Mouse (Mus musculus) midbrain, embryonic 10.5 days (tissue): ENCODE measurements around the gene Fam104a. TPM values are rescaled to one million over a fixed set of nuclear protein-coding genes. Genes with fewer than 3 reads are reported as not detected.

Source experiments
- DNase-seq: peaks from one replicate; pipeline ENCODE4 v3.0.0-alpha.2; 2017; ENCODE audit warnings: low spot score
- H3K27ac ChIP-seq: fragments of 300-500 bp; sonication (generic); replicated peaks from 2 replicates; pipeline ENCODE4 v1.5.1; 2016; ENCODE audit warnings: mild to moderate bottlenecking
- H3K27me3 ChIP-seq: fragments of 300-500 bp; sonication (generic); 2 replicates; pipeline ENCODE4 v1.6.1; 2016; ENCODE audit warnings: low read depth, mild to moderate bottlenecking; ENCODE audit not compliant: poor library complexity, severe bottlenecking
- H3K36me3 ChIP-seq: fragments of 300-500 bp; sonication (generic); 2 replicates; pipeline ENCODE4 v1.6.1; 2016; ENCODE audit warnings: mild to moderate bottlenecking, moderate library complexity
- H3K4me1 ChIP-seq: fragments of 300-500 bp; sonication (generic); 2 replicates; pipeline ENCODE4 v1.6.1; 2016
- H3K4me3 ChIP-seq: fragments of 300-500 bp; sonication (generic); 2 replicates; pipeline ENCODE4 v1.5.1; 2016; ENCODE audit warnings: mild to moderate bottlenecking, moderate library complexity
- H3K9me3 ChIP-seq: fragments of 300-500 bp; sonication (generic); replicated peaks from 2 replicates; pipeline ENCODE4 v1.6.1; 2016; ENCODE audit warnings: mild to moderate bottlenecking
- WGBS: fragments of 180-500 bp; shearing (Covaris S2); methylation state at CpG from one replicate; pipeline ENCODE4 v1.1.7; 2016; 5-methylcytosine and 5-hydroxymethylcytosine counted together
- polyA plus RNA-seq: library from polyadenylated mRNA; unstranded; fragments of >200 nt; fragmentation: Nextera tagmentation; extraction: Ambion mirVana; gene quantifications from 2 replicates; pipeline ENCODE4 v1.2.1, GENCODE M21; 2016

The Fam104a gene
- polyA plus RNA-seq, 1 experiment from 2014 or later = 60.9 TPM

DNA sequence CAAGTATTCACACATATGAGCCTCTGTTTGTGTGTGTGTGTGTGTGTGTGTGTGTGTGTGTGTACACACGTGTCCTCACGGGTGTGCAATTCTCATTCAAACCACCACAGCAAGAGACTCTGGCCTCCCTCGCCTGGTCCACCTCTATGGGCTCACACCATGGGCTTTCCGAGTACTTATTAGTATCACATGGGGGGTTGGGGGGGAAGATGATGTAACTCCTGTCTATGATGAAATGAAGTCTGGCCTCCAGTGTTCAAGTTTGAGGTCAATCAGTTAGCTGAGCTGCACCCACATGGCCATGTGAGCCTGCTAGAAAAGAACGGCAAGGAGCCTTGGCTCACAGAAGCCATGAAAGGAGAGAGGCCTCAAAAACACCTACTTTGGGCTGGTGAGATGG is 50.6 kb downstream of the Fam104a start:
- Histone ChIP-seq H3K4me3 (no peak overlapping the region), H3K27me3 (no peaks in the 10 kb centered on the region; the same call in 1 of the 2 replicates), H3K36me3 (no peaks in the 10 kb centered on the region), H3K27ac (no peak overlapping the region), H3K4me1 (no peaks in the 10 kb centered on the region), H3K9me3 (peaks cover 6% of the 10 kb centered on the region; the same call in 1 of the 2 replicates)
- DNase-seq = no peak
- 89% methylated on average over 5 of the region's 5 CpGs for WGBS

DNA sequence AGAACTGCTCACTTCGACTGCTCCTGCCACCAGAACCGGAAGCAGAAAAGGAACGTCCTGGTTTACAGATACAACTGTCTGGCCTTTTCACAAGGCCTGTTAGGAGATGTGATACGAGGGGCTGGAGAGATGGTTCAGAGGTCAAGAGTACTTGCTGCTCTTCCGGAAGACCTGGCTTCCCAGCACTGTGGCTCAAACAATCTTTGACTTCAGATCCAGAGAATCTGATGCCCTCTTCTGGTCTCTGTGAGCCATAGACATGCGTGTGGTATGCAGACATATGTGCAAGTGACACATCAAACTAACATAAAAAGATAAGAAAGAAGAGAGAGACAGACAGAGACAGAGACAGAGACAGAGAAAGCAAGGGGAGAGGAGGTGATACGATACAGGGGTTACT is 51.7 kb downstream of the Fam104a start:
- H3K27ac ChIP-seq = no peak overlapping the region
- no peaks in the 10 kb centered on the region for H3K9me3 ChIP-seq
- DNase-seq = no peak
- no peak overlapping the region for H3K4me3 ChIP-seq
- WGBS = 86% methylated on average over 7 of the region's 7 CpGs
- no peaks in the 10 kb centered on the region for H3K36me3 ChIP-seq
- H3K4me1 ChIP-seq = no peaks in the 10 kb centered on the region
- H3K27me3 ChIP-seq = no peaks in the 10 kb centered on the region; the same call in 1 of the 2 replicates

DNA sequence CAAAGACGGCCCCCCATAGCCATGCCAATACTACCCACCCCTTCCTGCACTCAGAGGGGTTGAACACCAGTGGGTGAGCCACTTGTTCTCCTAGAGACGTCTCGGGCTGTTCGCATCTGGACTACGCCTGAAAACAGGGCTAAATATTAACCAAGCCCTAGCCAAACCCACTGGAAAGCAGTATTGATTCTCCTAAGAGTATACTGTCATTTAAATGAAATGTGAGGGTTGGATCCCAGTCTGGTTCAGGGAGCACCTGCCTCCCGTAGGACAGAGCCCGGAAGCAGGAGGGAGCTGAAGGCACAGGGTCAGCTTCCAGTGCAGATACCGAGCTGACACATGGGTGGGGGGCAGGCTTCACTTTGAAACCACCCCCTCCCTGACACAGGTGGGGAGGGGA is 52.1 kb downstream of the Fam104a start:
- DNase-seq = no peak
- WGBS = 82% methylated on average over 8 of the region's 8 CpGs
- no peaks in the 10 kb centered on the region; the same call in 1 of the 2 replicates for H3K27me3 ChIP-seq
- H3K4me3 ChIP-seq = no peak overlapping the region
- H3K36me3 ChIP-seq = no peaks in the 10 kb centered on the region
- no peaks in the 10 kb centered on the region for H3K9me3 ChIP-seq
- no peak overlapping the region for H3K27ac ChIP-seq
- no peaks in the 10 kb centered on the region for H3K4me1 ChIP-seq

DNA sequence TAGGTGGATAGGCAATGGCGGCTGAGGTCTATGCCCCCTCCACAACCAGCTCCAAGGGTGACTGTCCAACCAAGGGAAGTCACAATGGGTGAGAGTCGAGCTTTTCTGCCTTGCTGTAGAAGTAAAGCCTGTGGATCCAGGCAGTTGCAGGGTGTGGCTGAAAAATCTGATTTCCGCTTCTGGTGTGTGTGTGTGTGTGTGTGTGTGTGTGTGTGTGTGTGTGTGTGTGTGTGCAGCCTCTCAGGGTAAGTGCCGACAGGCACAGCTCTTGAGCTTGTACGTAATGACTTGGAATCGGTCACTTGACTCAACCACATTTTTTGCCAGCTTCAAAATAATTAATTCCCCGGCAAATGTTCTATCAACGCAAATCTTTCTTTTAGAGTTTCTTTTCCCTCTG is 52.7 kb downstream of the Fam104a start:
- 85% methylated on average over 8 of the region's 8 CpGs for WGBS
- Histone ChIP-seq H3K36me3 (no peaks in the 10 kb centered on the region), H3K4me3 (no peak overlapping the region), H3K9me3 (no peaks in the 10 kb centered on the region), H3K27ac (no peak overlapping the region), H3K27me3 (no peaks in the 10 kb centered on the region; the same call in 1 of the 2 replicates), H3K4me1 (no peaks in the 10 kb centered on the region)
- DNase-seq = no peak

DNA sequence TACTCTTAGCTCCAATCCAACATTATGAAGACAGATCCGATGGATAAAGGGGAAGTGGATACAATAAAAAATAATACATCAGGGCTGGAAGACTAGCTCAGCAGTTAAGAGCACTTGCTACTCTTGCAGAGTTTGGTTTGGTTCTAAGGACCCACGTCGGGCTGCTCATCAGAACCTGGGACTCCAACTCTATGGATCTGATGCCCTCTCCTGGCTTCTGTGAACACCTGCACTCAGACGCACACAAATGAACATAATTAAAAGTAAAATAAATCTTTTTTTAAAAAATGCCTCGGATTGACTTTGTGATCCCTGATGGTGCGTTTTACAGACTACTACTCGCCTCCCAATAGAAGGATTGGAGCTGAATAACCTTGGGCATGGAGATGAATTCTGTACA is 53.3 kb downstream of the Fam104a start:
- WGBS = 69% methylated on average over 7 of the region's 7 CpGs
- Histone ChIP-seq H3K4me3 (no peak overlapping the region), H3K27me3 (no peaks in the 10 kb centered on the region; the same call in 1 of the 2 replicates), H3K27ac (no peak overlapping the region), H3K4me1 (no peaks in the 10 kb centered on the region), H3K9me3 (no peaks in the 10 kb centered on the region), H3K36me3 (no peaks in the 10 kb centered on the region)
- no peak for DNase-seq

DNA sequence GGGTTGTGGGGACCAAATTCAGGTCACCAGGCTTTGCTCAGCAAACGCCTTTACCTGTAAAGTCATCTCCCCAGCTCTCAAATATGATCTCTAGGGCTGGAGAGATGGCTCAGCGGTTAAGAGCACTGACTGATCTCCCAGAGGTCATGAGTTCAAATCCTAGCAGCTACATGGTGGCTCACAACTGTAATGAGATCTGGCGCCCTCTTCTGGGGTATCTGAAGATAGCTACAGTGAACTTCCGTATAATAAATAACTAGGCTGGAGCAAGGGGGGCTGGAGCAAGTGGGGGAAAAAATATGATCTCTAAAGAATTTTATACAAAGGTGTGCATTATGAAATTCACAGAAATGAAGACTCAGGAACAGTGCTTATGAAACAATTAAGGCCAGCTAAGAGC is 56.2 kb downstream of the Fam104a start:
- no peaks in the 10 kb centered on the region; the same call in 1 of the 2 replicates for H3K9me3 ChIP-seq
- H3K27ac ChIP-seq = no peak overlapping the region
- H3K36me3 ChIP-seq = peaks cover 12% of the 10 kb centered on the region; the same call in 1 of the 2 replicates
- no peaks in the 10 kb centered on the region; the same call in 1 of the 2 replicates for H3K27me3 ChIP-seq
- 55% methylated on average over 4 of the region's 4 CpGs for WGBS
- H3K4me1 ChIP-seq = peaks cover 3% of the 10 kb centered on the region; the same call in 1 of the 2 replicates
- H3K4me3 ChIP-seq = no peak overlapping the region
- DNase-seq = no peak

DNA sequence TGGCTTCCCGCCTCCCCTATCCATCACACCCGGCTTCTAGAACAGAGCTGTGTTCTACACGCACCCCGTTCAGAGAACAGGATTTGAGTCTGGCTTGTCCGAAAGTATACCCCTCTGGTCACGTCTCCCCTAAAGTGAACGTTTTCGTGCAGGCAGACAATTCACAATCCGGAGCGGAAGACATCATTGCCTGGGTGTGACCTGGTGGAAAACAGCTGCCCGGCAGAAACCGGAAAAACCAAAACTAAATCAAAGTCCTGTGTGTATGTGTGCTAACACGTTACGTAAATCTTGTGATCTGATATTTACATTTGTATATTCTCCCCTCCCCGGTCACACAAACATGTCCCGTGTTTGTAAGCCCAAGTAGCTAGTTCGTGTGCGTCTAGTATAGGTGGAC is 58.5 kb downstream of the Fam104a start:
- H3K4me1 ChIP-seq = peaks cover 13% of the 10 kb centered on the region

DNA sequence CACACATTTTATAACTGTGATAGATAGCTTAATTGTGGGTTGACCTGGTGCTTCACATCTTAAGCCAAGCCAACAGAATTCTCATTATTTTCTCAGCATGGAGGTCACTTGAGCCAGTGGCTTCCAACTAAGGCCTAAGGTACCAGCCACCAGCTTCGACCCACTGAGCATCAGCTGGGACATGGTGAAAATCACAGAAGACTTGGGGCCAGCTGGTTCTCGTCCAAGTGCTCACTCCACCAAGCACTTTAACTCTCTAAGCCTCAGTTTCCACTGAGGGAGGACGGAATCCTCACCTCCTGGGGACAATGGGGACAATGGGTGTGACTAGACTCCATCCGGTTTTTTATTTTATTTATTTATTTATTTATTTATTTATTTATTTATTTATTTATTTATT is 61.9 kb downstream of the Fam104a start:
- Histone ChIP-seq H3K9me3 (no peaks in the 10 kb centered on the region; the same call in 1 of the 2 replicates), H3K4me1 (peaks cover 47% of the 10 kb centered on the region), H3K36me3 (peaks cover 12% of the 10 kb centered on the region; the same call in 1 of the 2 replicates), H3K27me3 (peaks cover 51% of the 10 kb centered on the region), H3K27ac (no peak overlapping the region), H3K4me3 (no peak overlapping the region)
- no peak for DNase-seq
- 83% methylated on average over 4 of the region's 4 CpGs for WGBS

More for the DNA sequence above, 58.5 kb downstream of the Fam104a start:
- DNase-seq = no peak
- Histone ChIP-seq H3K27me3 (peaks cover 17% of the 10 kb centered on the region), H3K9me3 (no peaks in the 10 kb centered on the region; the same call in 1 of the 2 replicates), H3K36me3 (peaks cover 12% of the 10 kb centered on the region; the same call in 1 of the 2 replicates), H3K4me3 (no peak overlapping the region), H3K27ac (no peak overlapping the region)
- WGBS = 95% methylated on average over 18 of the region's 18 CpGs

DNA sequence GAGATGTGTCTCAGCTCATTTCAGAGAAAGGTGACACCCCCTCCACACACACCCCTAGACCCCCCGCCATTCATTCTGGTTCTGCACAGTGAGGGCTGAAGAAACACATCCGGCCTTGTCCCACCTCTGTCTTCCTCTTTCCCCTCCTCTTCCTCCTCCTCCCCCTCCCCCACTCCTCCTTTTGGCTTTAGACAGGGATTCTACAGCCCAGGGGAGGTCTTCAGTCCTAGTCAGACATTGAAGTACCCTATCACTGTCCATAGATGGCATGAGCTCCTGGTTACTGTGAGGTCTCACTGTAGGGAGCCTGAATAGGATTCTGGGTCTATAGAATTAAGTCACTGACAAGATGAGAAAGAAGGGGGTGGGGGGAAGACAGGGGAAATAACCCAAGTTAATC is 63.0 kb downstream of the Fam104a start:
- Histone ChIP-seq H3K27ac (no peak overlapping the region), H3K36me3 (peaks cover 12% of the 10 kb centered on the region; the same call in 1 of the 2 replicates), H3K27me3 (peaks cover 61% of the 10 kb centered on the region), H3K4me1 (peaks cover 49% of the 10 kb centered on the region), H3K9me3 (no peaks in the 10 kb centered on the region; the same call in 1 of the 2 replicates), H3K4me3 (peak overlapping the region; percentile 63; the same call in 1 of the 2 replicates)
- no peak for DNase-seq
- WGBS = 71% methylated on average over 2 of the region's 2 CpGs

DNA sequence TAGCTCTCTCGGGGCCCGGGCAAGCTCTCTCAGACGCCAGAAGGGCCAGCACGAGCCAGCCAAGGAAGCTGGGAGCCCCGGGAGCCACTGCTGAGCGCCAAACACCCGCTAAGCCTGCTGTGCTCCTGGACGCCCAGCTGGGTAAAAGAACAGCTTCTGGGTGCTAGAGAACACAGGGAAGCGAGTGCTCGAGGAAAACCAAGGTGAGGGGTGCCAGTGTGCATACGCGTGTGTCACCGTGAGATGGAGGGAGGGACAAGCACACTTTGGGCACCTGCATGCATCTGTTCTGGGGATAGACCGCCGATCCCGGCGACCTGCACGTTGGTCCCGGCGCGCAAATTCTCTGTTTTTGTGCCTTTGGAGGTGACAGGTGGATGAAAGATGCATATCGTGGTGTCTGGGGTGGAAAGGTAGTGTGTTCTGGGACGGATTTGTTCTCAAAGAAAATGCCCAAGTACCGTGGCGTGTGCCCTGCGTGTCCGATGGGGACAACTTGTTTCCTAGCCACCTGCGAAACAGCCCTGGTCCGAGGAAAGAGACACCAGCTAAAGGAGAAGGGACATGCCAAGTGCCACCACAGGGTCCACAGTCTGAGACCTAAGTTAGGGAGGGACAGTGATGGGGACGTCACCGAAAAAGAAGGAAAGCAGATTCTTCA is 64.4 kb downstream of the Fam104a start:
- H3K4me3 ChIP-seq = peak overlapping the region; percentile 63
- peak; percentile 21 for DNase-seq
- peaks cover 73% of the 10 kb centered on the region for H3K27me3 ChIP-seq
- H3K4me1 ChIP-seq = peaks cover 49% of the 10 kb centered on the region
- H3K36me3 ChIP-seq = peaks cover 5% of the 10 kb centered on the region; the same call in 1 of the 2 replicates
- H3K9me3 ChIP-seq = no peaks in the 10 kb centered on the region; the same call in 1 of the 2 replicates
- H3K27ac ChIP-seq = peak overlapping the region; percentile 55
- WGBS = under 1% methylated on average over 31 of the region's 31 CpGs

DNA sequence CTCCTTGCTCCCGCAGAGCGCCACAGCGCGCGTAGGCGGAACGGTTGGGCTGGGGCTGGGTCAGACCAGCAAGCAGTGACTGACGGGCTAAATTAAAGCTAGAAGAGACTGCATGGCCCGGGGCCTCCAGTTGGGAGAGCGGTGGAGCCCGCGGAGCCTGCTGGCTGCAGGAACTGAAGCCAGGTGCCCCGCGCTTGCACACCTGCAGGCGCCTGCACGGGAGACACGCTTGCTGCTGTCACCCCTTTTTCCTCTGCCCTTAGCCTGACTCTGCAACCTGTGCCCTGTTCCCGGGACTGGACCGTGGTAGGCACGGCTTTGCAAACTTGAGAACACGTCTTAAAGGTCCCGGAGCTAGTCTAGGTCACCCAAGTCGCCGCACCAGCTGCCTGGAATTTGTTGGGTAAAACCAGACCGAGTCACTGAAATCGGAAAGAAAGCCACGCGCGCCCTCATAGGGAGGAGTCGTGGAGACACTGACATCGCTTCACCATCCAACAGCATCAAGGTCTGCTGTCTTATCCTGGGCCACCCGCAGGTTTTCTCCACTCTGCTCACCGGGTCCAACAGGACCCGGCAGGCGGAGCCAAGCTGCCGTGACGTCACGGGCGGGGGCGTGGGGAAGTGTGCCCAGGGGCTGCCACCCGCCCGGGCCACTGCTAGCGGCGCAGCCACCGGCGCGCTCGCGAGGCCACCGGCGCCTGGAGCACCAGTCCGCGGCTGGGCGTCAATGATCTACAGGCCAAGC is 65.1 kb downstream of the Fam104a start, which contains the start of gene Sstr2:
Gene Sstr2 (plus strand): TSS at position 671 of the 748 bp plus-strand sequence.
- Histone ChIP-seq H3K36me3 (no peaks in the 10 kb centered on the region), H3K27me3 (peaks cover 78% of the 10 kb centered on the region), H3K9me3 (no peaks in the 10 kb centered on the region), H3K4me1 (peaks cover 50% of the 10 kb centered on the region), H3K4me3 (peak within 1 kb of the TSS; percentile 63), H3K27ac (peak within 1 kb of the TSS; percentile 55)
- WGBS = under 1% methylated on average over 54 of the region's 54 CpGs
- peak; percentile 73 for DNase-seq

DNA sequence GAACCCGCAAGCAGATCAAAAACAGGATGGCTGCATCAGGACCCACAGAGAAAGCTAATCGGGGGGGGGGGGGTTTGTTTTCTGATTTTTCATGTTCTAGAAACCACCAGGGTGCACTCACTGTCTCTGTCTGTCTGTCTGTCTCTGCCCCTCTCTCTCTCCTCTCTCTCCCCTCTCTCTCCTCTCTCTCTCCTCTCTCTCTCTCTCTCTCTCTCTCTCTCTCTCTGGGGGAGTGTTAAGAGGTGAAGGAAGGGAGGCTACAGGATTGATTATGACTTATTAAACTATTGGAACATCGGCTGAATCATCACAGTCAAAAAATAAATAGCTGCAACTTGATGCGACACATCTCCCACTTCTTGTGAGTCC is 65.7 kb downstream of the Fam104a start:
- Histone ChIP-seq H3K36me3 (no peaks in the 10 kb centered on the region), H3K4me1 (peaks cover 53% of the 10 kb centered on the region), H3K4me3 (peak overlapping the region; percentile 63), H3K27me3 (peaks cover 84% of the 10 kb centered on the region), H3K9me3 (no peaks in the 10 kb centered on the region), H3K27ac (peak overlapping the region; percentile 55; the same call in 1 of the 2 replicates)
- 26% methylated on average over 4 of the region's 4 CpGs for WGBS
- DNase-seq = no peak
